Mouse (Mus musculus): ENCODE measurements around the gene Ift80.

GRCm38 (mm10) chr3:69026133-69026783 lies 21.9 kb upstream of the Ift80 start:
- TF ChIP-seq CTCF (IDR thresholded peaks at IDR 0.05; ENCODE audit: insufficient read depth, low read length) (no peak), POLR2A (IDR thresholded peaks at IDR 0.05; ENCODE audit: borderline replicate concordance, extremely low read depth, low read depth, low read length) (no peak)
